Mouse (Mus musculus) ES-E14 (cell line): ENCODE measurements at regions not wholly inside any gene's neighbourhood (a gene's known extent, or its start where the extent isn't known, plus 50 kb on each side); places are given as distances from the start of the nearest gene placed in this dataset.

Experiments
- HCFC1 ChIP-seq: IDR thresholded peaks from 2 replicates; pipeline ENCODE4 v1.6.1; 2012; ENCODE audit warnings: low read length, inconsistent platforms, borderline replicate concordance; ENCODE audit not compliant: insufficient read depth
- MAFK ChIP-seq: IDR thresholded peaks from 2 replicates; pipeline ENCODE4 v1.6.1; 2014; ENCODE audit warnings: mild to moderate bottlenecking, low read depth, low read length, inconsistent platforms; ENCODE audit not compliant: insufficient read depth
- ZNF384 ChIP-seq: IDR thresholded peaks from 2 replicates; pipeline ENCODE4 v1.6.1; 2012; ENCODE audit warnings: low read depth, low read length, inconsistent platforms

- TF ChIP-seq ZNF384: no peak
- no peak for TF ChIP-seq HCFC1
- TF ChIP-seq MAFK: no peak
Measured at GRCm38 (mm10) chr5:129380861-129381260, 120.2 kb upstream of the Sfswap start.
